Mouse (Mus musculus) right cerebral cortex, postnatal 36 days (tissue): ENCODE measurements around the gene Lmntd1.

ENCODE experiments used
- DNase-seq, 2 experiments: peaks; one replicate each; pipeline ENCODE4 v3.0.0; 2022; ENCODE audit warnings: low spot score in 2 of 2, mixed read lengths in 1 of 2

Gene Lmntd1

GRCm38 (mm10) chr6:145485986-145486605 is 128.0 kb downstream of the Lmntd1 start:
- no peak for DNase-seq

DNA sequence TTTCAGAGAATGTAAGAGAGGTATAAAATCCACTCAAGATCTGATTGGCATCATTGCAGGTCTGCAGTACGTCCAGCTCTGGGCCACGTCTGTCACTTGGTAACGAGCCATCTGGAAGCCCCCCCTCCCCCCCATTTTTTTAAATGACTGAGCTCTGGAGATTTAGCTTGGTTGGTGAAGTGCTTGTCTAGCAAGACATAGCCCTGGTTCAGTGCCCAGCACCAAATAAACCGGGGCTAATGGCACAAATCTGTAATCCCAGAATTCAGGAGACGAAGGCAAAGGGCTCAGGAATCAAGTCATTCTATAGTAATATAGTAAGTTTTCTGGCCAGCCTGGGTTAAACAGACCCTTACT is 130.8 kb downstream of the Lmntd1 start:
- no peak for DNase-seq

- DNase-seq, result no peak
Observed at GRCm38 (mm10) chr6:145482656-145483317, 131.3 kb downstream of the Lmntd1 start.

- DNase-seq, result no peak
Observed at GRCm38 (mm10) chr6:145481938-145482337, 132.2 kb downstream of the Lmntd1 start.

DNA sequence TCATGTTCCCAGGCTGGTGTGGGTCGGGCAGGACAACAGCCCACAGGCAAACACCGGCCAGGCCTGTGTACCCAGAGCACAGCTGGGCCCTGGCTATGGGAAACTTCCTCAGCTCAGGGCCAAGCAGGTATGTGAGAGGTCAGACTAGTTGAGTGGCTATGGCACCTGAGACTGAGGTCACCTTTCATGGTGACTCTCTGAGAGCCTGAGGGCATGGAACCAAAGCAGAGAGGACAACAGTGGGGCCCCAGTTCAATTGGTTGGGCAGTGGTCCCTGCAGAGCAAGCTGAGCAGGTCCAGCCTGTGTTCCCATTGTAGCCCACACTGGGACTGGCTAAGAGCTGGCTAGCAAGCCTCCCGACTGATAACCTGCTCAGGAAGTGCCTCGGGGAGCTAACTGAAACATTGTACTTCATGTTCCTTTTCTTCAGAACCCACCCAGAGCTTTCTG is 135.3 kb downstream of the Lmntd1 start:
- DNase-seq, result no peak

- DNase-seq, result no peak
Observed at GRCm38 (mm10) chr6:145477367-145477905, 136.7 kb downstream of the Lmntd1 start.

GRCm38 (mm10) chr6:145471638-145472247 is 142.4 kb downstream of the Lmntd1 start:
- DNase-seq, result no peak

- DNase-seq, result no peak
Observed at GRCm38 (mm10) chr6:145469260-145469943, 144.7 kb downstream of the Lmntd1 start.

DNA sequence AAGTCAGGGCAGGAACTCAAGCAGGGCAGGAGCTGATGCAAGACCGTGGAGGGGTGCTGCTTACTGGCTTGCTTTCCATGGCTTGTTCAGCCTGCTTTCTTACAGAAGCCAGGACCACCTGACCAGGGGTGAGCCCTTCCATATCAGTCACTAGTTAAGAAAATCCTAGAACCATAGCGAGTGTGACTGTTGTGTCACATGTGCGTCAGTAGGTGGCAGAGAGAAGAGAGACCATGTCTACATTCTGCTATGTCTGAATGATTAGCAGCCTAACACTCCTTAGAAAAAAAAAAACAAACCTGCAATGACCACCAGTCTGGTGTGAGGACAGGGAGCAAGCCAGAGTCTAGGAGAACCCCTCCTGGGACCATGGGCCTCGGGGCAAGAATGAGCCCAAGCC is 150.1 kb downstream of the Lmntd1 start:
- no peak for DNase-seq

DNA sequence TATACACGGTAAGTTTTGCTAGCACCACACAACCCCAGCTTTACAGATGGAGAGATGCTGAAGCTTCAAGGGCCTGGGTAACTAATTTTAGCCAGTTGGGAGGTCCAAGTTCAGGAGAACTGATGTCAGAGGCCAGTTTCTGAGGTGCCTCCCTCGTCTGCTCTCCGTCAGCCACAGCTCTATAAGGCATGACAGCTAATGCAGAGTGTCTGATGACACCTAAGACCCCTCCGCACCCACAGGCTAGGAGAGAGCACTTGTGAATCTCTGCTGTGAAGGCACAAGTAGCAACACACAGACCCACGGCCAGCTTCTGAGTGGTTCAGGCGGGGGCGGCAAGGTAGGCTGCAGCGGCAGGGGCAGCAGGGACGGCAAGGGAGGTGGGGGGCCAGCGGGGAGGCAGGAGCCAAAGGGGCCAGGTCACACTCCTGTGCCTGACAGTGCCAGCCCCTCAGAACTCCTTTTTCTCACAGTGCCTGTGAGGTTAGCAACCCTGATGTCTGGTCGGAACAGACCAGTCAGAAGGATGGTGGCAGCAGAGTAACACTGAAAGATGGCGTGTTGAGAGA is 151.4 kb downstream of the Lmntd1 start:
- DNase-seq, result no peak

DNA sequence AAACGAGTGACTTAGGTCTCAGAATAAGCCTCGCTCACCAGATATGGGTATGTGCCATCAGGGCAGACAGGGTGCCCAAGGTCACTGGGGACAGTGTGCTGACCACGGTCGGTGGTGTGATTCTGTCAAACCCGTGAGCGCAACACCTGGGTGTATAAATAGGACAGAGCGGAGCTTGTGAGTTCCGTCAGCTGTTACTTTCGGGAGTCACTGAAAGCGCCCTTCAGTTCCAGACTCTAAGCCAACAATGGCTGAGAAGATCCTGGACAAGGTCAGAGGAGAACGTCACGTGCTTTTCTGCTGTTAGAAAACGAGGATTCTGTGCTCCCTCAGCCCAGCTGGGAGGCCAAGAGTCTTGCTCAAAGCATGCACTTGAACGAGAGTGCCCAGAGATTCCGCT is 157.1 kb downstream of the Lmntd1 start:
- DNase-seq, result no peak

DNA sequence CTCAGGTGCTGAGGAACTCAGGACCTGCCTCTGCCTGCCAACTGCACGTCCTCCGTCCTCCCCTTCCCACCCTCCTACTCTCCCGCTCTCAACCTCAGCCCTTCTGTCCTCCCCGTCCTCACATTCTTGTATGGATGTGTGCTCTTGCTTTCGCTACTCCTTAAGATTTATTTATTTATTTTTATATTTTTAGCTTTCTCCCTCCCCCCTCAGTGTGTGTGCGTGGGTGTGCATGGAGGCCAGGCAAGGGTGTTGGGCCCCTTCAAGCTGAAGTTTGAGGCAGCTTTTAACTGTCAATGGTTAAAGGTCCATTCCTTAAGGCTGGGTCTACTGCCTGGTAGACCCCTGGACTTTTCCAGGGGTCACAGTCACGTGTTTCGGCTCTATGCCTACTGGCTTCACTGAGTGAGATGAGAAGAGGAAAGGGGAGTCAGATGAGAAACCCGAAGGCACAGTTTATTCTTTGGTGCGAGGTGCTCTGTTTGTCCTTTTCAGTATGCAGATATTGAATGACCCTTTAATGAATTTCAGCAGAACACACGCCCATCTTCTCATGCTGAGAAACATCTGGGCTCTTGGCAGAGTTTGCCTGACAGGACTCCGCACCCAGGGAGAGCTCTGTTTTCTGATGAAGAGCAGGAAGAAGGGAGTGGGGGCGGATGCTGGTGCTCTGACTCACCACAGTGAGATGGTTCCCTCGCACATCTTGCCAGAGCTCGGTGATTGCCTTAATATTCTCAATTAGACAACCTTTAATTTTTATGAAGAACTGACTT is 163.3 kb downstream of the Lmntd1 start:
- peak; percentile 54 to 57 for DNase-seq

GRCm38 (mm10) chr6:145448361-145448760 is 165.8 kb downstream of the Lmntd1 start:
- no peak for DNase-seq

GRCm38 (mm10) chr6:145445811-145446500 is 168.2 kb downstream of the Lmntd1 start:
- DNase-seq, result no peak

DNA sequence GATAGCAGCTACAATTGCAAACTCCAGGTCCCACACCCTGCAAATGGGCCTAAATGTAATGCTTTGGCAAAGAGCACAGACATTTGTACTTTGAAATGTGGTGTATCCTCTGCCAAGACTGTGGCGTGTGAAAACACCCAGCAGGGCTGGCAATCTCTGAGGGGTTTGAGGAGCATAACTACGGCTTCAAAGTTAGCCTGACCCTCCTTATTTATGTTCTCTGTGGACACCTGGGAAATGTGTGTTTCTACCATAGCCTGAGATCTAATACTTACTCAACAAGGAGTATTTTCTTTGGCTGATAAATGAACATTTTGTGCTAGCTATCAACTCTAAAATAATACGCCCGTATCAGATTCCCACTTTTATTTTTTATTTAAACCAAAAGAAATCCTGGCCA is 168.7 kb downstream of the Lmntd1 start:
- DNase-seq, result no peak

GRCm38 (mm10) chr6:145442786-145443185 is 171.3 kb downstream of the Lmntd1 start:
- DNase-seq, result no peak

DNA sequence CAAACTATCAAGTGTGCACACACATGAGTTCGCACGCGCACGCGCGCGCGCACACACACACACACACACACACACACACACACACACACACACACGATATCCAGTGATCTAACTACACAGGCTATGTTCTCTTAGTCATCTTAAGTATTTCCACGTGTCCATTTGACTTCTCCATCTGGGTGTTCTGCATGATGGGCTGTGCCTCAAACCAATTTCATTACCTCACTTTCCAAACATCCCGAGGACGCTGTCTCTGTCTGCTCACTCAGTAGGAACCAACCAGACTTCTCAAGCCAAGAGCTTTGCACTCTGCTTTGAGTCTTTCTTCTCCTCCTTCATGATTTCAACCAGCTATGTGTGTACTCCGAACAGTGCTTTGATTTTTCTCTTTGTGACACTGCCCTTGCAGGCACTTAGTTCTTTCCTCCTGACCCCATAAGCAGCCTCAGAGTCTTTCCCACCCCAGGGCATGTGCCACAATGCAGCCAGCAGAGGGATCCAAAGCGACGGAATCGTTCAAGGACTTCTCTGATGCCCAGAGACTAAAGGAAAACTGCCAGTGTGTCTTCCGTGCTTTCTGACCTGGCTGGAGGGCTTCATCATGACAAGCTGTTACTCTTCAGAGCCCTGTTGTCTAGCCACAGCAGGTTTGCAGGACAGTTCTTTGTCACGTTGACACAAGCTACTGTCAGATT is 172.6 kb downstream of the Lmntd1 start:
- no peak for DNase-seq

DNA sequence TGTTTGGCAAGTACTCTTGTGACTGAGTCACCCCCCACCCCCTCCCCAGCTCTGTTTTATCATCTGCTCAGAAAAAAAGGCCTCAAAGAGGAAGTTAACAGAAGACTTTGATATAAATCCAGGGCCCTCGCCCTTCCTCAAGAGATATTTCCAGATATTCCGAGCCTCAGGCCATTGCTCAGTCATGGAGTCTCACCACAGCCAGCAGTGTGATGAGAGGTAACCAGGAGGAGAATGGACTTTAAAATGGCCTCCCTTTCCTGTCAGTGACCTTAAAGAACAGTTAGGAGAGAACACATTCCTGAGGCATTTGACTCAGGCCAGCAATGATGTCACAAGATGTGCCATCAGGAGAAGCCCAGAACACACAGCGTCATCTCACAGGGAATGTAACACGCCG is 175.3 kb downstream of the Lmntd1 start:
- no peak for DNase-seq

DNA sequence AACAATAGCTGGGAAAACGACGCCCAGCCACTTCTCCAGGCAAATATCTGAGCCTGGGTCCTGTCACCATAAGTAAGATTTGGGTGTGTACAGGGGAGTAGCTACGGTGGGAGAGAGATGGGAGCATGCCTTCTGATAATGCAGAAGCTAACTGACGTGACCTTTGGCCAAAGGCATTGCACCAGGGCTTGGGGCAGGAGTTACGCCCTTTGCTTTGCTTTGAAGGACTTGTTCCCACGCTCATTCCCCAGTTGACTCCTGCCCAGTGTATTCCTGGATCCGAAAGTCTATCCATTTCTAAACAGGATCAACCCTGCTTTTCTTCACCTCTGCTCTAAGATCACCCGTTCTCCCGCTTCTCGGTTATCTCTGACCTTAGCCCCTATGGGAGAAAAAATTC is 178.4 kb downstream of the Lmntd1 start:
- DNase-seq, result no peak

DNA sequence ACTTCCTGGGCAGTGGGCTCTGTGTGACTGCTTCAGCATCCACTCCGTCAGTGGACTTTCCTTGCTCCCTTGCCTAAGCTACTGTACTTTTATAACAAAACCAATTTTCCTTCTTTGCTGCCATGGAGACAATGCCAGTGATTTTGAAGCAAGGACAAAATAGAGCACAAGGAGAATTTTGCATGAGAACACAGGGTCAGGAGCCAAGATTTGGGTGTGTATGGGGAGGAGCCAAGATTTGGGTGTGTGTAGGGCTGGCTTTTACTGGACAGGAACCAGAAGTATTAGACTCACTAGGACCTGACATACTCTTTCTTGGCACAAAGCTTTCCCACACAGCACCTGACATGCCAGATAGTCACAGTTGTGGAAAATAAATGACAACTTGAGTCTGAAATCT is 179.0 kb downstream of the Lmntd1 start:
- DNase-seq, result no peak
